Mouse (Mus musculus) limb, embryonic 13.5 days (tissue): ENCODE data around the gene Bmpr1b. TPM values are rescaled to one million over a fixed set of nuclear protein-coding genes. Genes with fewer than 3 reads are reported as not detected.
"Not testable (repeated sequence)": the region's sequence is repeated elsewhere in the genome, so short reads cannot be mapped to it uniquely, and the experiment has no call there.

Experiments used
- ATAC-seq: fragments of 200-750 bp; cut with Nextera tagmentation; 2 replicates; pipeline ENCODE4 v1.8.0; 2017; ENCODE audit warnings: low read depth, moderate number of reproducible peaks, moderate TSS enrichment; ENCODE audit not compliant: low FRiP score
- H3K27ac ChIP-seq: fragments of 300-500 bp; sonication (generic); 2 replicates; pipeline ENCODE4 v1.5.1; 2015; ENCODE audit warnings: inconsistent platforms, mild to moderate bottlenecking, moderate library complexity
- H3K27me3 ChIP-seq: fragments of 300-500 bp; sonication (generic); 2 replicates; pipeline ENCODE4 v1.6.1; 2015; ENCODE audit warnings: mild to moderate bottlenecking, inconsistent platforms
- H3K36me3 ChIP-seq: fragments of 300-500 bp; sonication (generic); 2 replicates; pipeline ENCODE4 v1.6.1; 2015; ENCODE audit warnings: inconsistent platforms, mild to moderate bottlenecking, moderate library complexity
- H3K4me1 ChIP-seq: fragments of 300-500 bp; sonication (generic); 2 replicates; pipeline ENCODE4 v1.6.1; 2015; ENCODE audit warnings: inconsistent platforms
- H3K4me2 ChIP-seq: fragments of 300-500 bp; sonication (generic); replicated peaks from 2 replicates; pipeline ENCODE4 v1.6.1; 2015; ENCODE audit warnings: inconsistent platforms, mild to moderate bottlenecking, moderate library complexity
- H3K4me3 ChIP-seq: fragments of 300-500 bp; sonication (generic); 2 replicates; pipeline ENCODE4 v1.5.1; 2015; ENCODE audit warnings: moderate library complexity, mild to moderate bottlenecking, inconsistent platforms
- H3K9ac ChIP-seq: fragments of 300-500 bp; sonication (generic); 2 replicates; pipeline ENCODE4 v1.6.1; 2015; ENCODE audit warnings: mild to moderate bottlenecking, inconsistent platforms
- H3K9me3 ChIP-seq: fragments of 300-500 bp; sonication (generic); 2 replicates; pipeline ENCODE4 v1.6.1; 2016; ENCODE audit warnings: inconsistent platforms
- WGBS: fragments of 180-500 bp; shearing (Covaris S2); methylation state at CpG from one replicate; pipeline ENCODE4 v1.1.7; 2015; 5-methylcytosine and 5-hydroxymethylcytosine counted together
- polyA plus RNA-seq: library from polyadenylated mRNA; unstranded; fragments of >200 nt; fragmentation: Nextera tagmentation; extraction: Ambion mirVana; gene quantifications from 2 replicates; pipeline ENCODE4 v1.2.1, GENCODE M21; 2015

Gene Bmpr1b
- 15.6 and 15.9 TPM in 2 replicates for polyA plus RNA-seq

- Histone ChIP-seq H3K9me3 (no peaks in the 10 kb centered on the region), H3K27ac (peak within 1 kb of the TSS; percentile 91), H3K4me1 (peaks cover 29% of the 10 kb centered on the region), H3K4me3 (peak within 1 kb of the TSS; percentile 73), H3K9ac (peak within 1 kb of the TSS; percentile 86), H3K4me2 (peak within 1 kb of the TSS; percentile 82), H3K27me3 (peaks cover 55% of the 10 kb centered on the region), H3K36me3 (no peaks in the 10 kb centered on the region)
- under 1% methylated on average over 63 of the region's 65 CpGs for WGBS
- peak; percentile 91 for ATAC-seq
These were observed at the start of gene Bmpr1b for GRCm38 (mm10) chr3:142168863-142169521. Bmpr1b (minus strand) TSS chr3:142169425.

GRCm38 (mm10) chr3:142212821-142213220 lies 43.6 kb upstream of the Bmpr1b start:
- Histone ChIP-seq H3K27me3 (peaks cover 38% of the 10 kb centered on the region), H3K9me3 (no peaks in the 10 kb centered on the region), H3K4me3 (no peak overlapping the region), H3K9ac (no peak overlapping the region), H3K4me2 (no peak overlapping the region), H3K27ac (no peak overlapping the region), H3K36me3 (no peaks in the 10 kb centered on the region), H3K4me1 (peaks cover 33% of the 10 kb centered on the region)
- 9% methylated on average over 2 of the region's 2 CpGs for WGBS
- ATAC-seq: 0 out of 2 replicates have a peak, but pooled peaks have one; percentile 22

- no peak for ATAC-seq
- peaks cover 33% of the 10 kb centered on the region for H3K4me1 ChIP-seq
- no peaks in the 10 kb centered on the region for H3K36me3 ChIP-seq
- H3K27ac ChIP-seq: no peak overlapping the region
- H3K9me3 ChIP-seq: no peaks in the 10 kb centered on the region
- H3K4me2 ChIP-seq: no peak overlapping the region
- no peak overlapping the region for H3K4me3 ChIP-seq
- peaks cover 38% of the 10 kb centered on the region for H3K27me3 ChIP-seq
- H3K9ac ChIP-seq: no peak overlapping the region
- WGBS: 27% methylated on average over 3 of the region's 3 CpGs
These were observed 43.0 kb upstream of the Bmpr1b start for GRCm38 (mm10) chr3:142212186-142212585.

- Histone ChIP-seq H3K27me3 (peaks cover 18% of the 10 kb centered on the region), H3K9me3 (no peaks in the 10 kb centered on the region), H3K36me3 (no peaks in the 10 kb centered on the region), H3K4me3 (no peak overlapping the region), H3K9ac (no peak overlapping the region), H3K4me1 (peaks cover 37% of the 10 kb centered on the region), H3K4me2 (no peak overlapping the region), H3K27ac (no peak overlapping the region)
- ATAC-seq: no peak
- WGBS: 52% methylated on average over 6 of the region's 6 CpGs
These were observed 40.8 kb upstream of the Bmpr1b start for GRCm38 (mm10) chr3:142209981-142210380.

- WGBS: 61% methylated on average over 11 of the region's 11 CpGs
- Histone ChIP-seq H3K4me1 (peaks cover 35% of the 10 kb centered on the region), H3K4me3 (no peak overlapping the region), H3K27ac (no peak overlapping the region), H3K36me3 (no peaks in the 10 kb centered on the region), H3K9me3 (no peaks in the 10 kb centered on the region), H3K9ac (no peak overlapping the region), H3K27me3 (peaks cover 17% of the 10 kb centered on the region), H3K4me2 (no peak overlapping the region)
- no peak for ATAC-seq
These were observed 39.8 kb upstream of the Bmpr1b start for GRCm38 (mm10) chr3:142209057-142209456.

- Histone ChIP-seq H3K4me1 (peaks cover 30% of the 10 kb centered on the region), H3K9me3 (peaks cover 4% of the 10 kb centered on the region; the same call in 1 of the 2 replicates), H3K4me3 (no peak overlapping the region), H3K9ac (no peak overlapping the region), H3K4me2 (no peak overlapping the region), H3K36me3 (no peaks in the 10 kb centered on the region), H3K27ac (no peak overlapping the region), H3K27me3 (peaks cover 17% of the 10 kb centered on the region)
- 81% methylated on average over 6 of the region's 6 CpGs for WGBS
- ATAC-seq: no peak
These were observed 38.3 kb upstream of the Bmpr1b start for GRCm38 (mm10) chr3:142207488-142207887.

- H3K27ac ChIP-seq: no peak overlapping the region
- peaks cover 26% of the 10 kb centered on the region for H3K4me1 ChIP-seq
- peaks cover 9% of the 10 kb centered on the region; the same call in 1 of the 2 replicates for H3K9me3 ChIP-seq
- ATAC-seq: no peak
- H3K4me3 ChIP-seq: no peak overlapping the region
- 25% methylated on average over 3 of the region's 3 CpGs for WGBS
- no peak overlapping the region for H3K9ac ChIP-seq
- H3K36me3 ChIP-seq: no peaks in the 10 kb centered on the region
- peaks cover 17% of the 10 kb centered on the region for H3K27me3 ChIP-seq
- H3K4me2 ChIP-seq: no peak overlapping the region
These were observed 37.1 kb upstream of the Bmpr1b start for GRCm38 (mm10) chr3:142206316-142206715.

GRCm38 (mm10) chr3:142196142-142196541 lies 26.9 kb upstream of the Bmpr1b start:
- no peak overlapping the region for H3K27ac ChIP-seq
- no peak overlapping the region for H3K9ac ChIP-seq
- 81% methylated on average over 8 of the region's 8 CpGs for WGBS
- no peak overlapping the region for H3K4me3 ChIP-seq
- H3K36me3 ChIP-seq: no peaks in the 10 kb centered on the region
- no peak overlapping the region for H3K4me2 ChIP-seq
- ATAC-seq: no peak
- no peaks in the 10 kb centered on the region; the same call in 1 of the 2 replicates for H3K4me1 ChIP-seq
- H3K9me3 ChIP-seq: peaks cover 7% of the 10 kb centered on the region
- H3K27me3 ChIP-seq: peaks cover 4% of the 10 kb centered on the region; the same call in 1 of the 2 replicates

- H3K4me2 ChIP-seq, H3K9ac ChIP-seq, H3K36me3 ChIP-seq, H3K27me3 ChIP-seq, H3K4me3 ChIP-seq, ATAC-seq, H3K9me3 ChIP-seq, H3K27ac ChIP-seq, H3K4me1 ChIP-seq: not testable (repeated sequence)
These were observed 22.4 kb upstream of the Bmpr1b start for GRCm38 (mm10) chr3:142191627-142192026.

GRCm38 (mm10) chr3:142186551-142186950 lies 17.3 kb upstream of the Bmpr1b start:
- H3K27me3 ChIP-seq: no peaks in the 10 kb centered on the region
- H3K36me3 ChIP-seq: no peaks in the 10 kb centered on the region
- no peak for ATAC-seq
- H3K27ac ChIP-seq: no peak overlapping the region
- no peaks in the 10 kb centered on the region for H3K4me1 ChIP-seq
- no peak overlapping the region for H3K9ac ChIP-seq
- no peak overlapping the region for H3K4me3 ChIP-seq
- WGBS: 86% methylated on average over 3 of the region's 3 CpGs
- peaks cover 2% of the 10 kb centered on the region for H3K9me3 ChIP-seq
- no peak overlapping the region for H3K4me2 ChIP-seq

GRCm38 (mm10) chr3:142173996-142174395 lies 4.8 kb upstream of the Bmpr1b start:
- no peaks in the 10 kb centered on the region for H3K36me3 ChIP-seq
- 69% methylated on average over 4 of the region's 4 CpGs for WGBS
- ATAC-seq: no peak
- H3K4me2 ChIP-seq: no peak overlapping the region
- H3K4me3 ChIP-seq: no peak overlapping the region
- H3K27me3 ChIP-seq: peaks cover 42% of the 10 kb centered on the region
- H3K27ac ChIP-seq: no peak overlapping the region
- H3K9me3 ChIP-seq: no peaks in the 10 kb centered on the region
- H3K4me1 ChIP-seq: peaks cover 9% of the 10 kb centered on the region
- no peak overlapping the region for H3K9ac ChIP-seq

GRCm38 (mm10) chr3:142168251-142168862 lies 868 bp downstream of the Bmpr1b start:
- peak overlapping the region; percentile 86 for H3K9ac ChIP-seq
- peaks cover 59% of the 10 kb centered on the region for H3K27me3 ChIP-seq
- H3K9me3 ChIP-seq: no peaks in the 10 kb centered on the region
- H3K4me3 ChIP-seq: peak overlapping the region; percentile 73
- H3K4me2 ChIP-seq: peak overlapping the region; percentile 82
- no peaks in the 10 kb centered on the region for H3K36me3 ChIP-seq
- ATAC-seq: no peak; the same call in 1 of the 2 replicates
- peak overlapping the region; percentile 91 for H3K27ac ChIP-seq
- H3K4me1 ChIP-seq: peaks cover 35% of the 10 kb centered on the region
- WGBS: 4% methylated on average over 9 of the region's 9 CpGs
